Mouse (Mus musculus) CH12.LX (cell line): ENCODE measurements at regions not wholly inside any gene's neighbourhood (a gene's known extent, or its start where the extent isn't known, plus 50 kb on each side); places are given as distances from the start of the nearest gene placed in this dataset.

ENCODE experiments used
- DNase-seq: peaks from one replicate; pipeline ENCODE4 v3.0.0-alpha.2; 2013; ENCODE audit errors: extremely low read depth
- H3K27ac ChIP-seq: 2 replicates; pipeline ENCODE4 v1.5.1; 2012; ENCODE audit warnings: low read depth, mild to moderate bottlenecking, control low read depth, moderate library complexity; ENCODE audit not compliant: insufficient read depth
- H3K27me3 ChIP-seq: replicated peaks from 2 replicates; pipeline ENCODE3; 2012; ENCODE audit warnings: inconsistent platforms
- H3K36me3 ChIP-seq, 2 experiments: replicated peaks in 1 of 2; 2 replicates each; pipeline versions ENCODE3 to v1.6.1; 2012; ENCODE audit warnings: inconsistent platforms in 1 of 2, low read length in 1 of 2, mild to moderate bottlenecking in 1 of 2, mixed read lengths in 1 of 2, moderate library complexity in 1 of 2; ENCODE audit not compliant: control insufficient read depth in 1 of 2, insufficient read depth in 1 of 2
- H3K4me1 ChIP-seq, 2 experiments: 2 replicates each; pipeline ENCODE4 v1.6.1; 2012; ENCODE audit warnings: inconsistent platforms in 1 of 2, moderate library complexity in 1 of 2; ENCODE audit not compliant: insufficient read depth in 2 of 2, control insufficient read depth in 1 of 2
- H3K4me2 ChIP-seq: 2 replicates; pipeline ENCODE4 v1.6.1; 2012; ENCODE audit warnings: low read depth, mild to moderate bottlenecking, control low read depth; ENCODE audit not compliant: poor library complexity, insufficient read depth, severe bottlenecking
- H3K4me3 ChIP-seq, 3 experiments: fragments of 150-350 bp in 1 of 3; sonication (generic) in 1 of 3; replicated peaks in 1 of 3; 2 replicates each; pipeline versions ENCODE3 to v1.5.1; 2011 to 2012; ENCODE audit warnings: low read depth in 2 of 3, low read length in 2 of 3, mild to moderate bottlenecking in 2 of 3, moderate library complexity in 2 of 3, control low read depth in 1 of 3, improper control_type of control experiment in 1 of 3, inconsistent platforms in 1 of 3, mixed read lengths in 1 of 3; ENCODE audit not compliant: poor library complexity in 1 of 3
- H3K79me2 ChIP-seq: replicated peaks from 2 replicates; pipeline ENCODE4 v1.6.1; 2012; ENCODE audit warnings: mild to moderate bottlenecking, moderate library complexity; ENCODE audit not compliant: control insufficient read depth, poor library complexity, insufficient read depth, severe bottlenecking; ENCODE audit errors: extremely low read depth
- H3K9ac ChIP-seq: 2 replicates; pipeline ENCODE4 v1.6.1; 2012; ENCODE audit warnings: low read depth, mild to moderate bottlenecking, control low read depth, moderate library complexity; ENCODE audit not compliant: insufficient read depth
- H3K9me3 ChIP-seq: replicated peaks from 2 replicates; pipeline ENCODE3; 2012; ENCODE audit warnings: low read length, inconsistent platforms, mixed read lengths
- CHD2 ChIP-seq: IDR thresholded peaks from 2 replicates; pipeline ENCODE4 v1.6.1; 2011; ENCODE audit warnings: low read length, improper control_type of control experiment
- ETS1 ChIP-seq: conservative IDR thresholded peaks from 2 replicates; pipeline ENCODE4 v1.6.1; 2012; ENCODE audit warnings: low read depth, mild to moderate bottlenecking, inconsistent platforms, low read length, improper control_type of control experiment, moderate library complexity
- HCFC1 ChIP-seq: IDR thresholded peaks from 2 replicates; pipeline ENCODE4 v1.6.1; 2012; ENCODE audit warnings: low read depth, mild to moderate bottlenecking, inconsistent platforms, low read length, improper control_type of control experiment
- IRF4 ChIP-seq: IDR thresholded peaks from 2 replicates; pipeline ENCODE4 v1.6.1; 2014; ENCODE audit warnings: low read depth, mild to moderate bottlenecking, inconsistent platforms, low read length, improper control_type of control experiment
- JUND ChIP-seq: conservative IDR thresholded peaks from 2 replicates; pipeline ENCODE4 v1.6.1; 2011; ENCODE audit warnings: low read depth, low read length, improper control_type of control experiment
- KAT2A ChIP-seq: IDR thresholded peaks from 2 replicates; pipeline ENCODE4 v1.6.1; 2012; ENCODE audit warnings: low read length, improper control_type of control experiment, inconsistent platforms; ENCODE audit not compliant: insufficient replicate concordance
- MAZ ChIP-seq: IDR thresholded peaks from 2 replicates; pipeline ENCODE4 v1.6.1; 2012; ENCODE audit warnings: low read depth, mild to moderate bottlenecking, inconsistent platforms, low read length, improper control_type of control experiment, moderate library complexity
- MYC ChIP-seq: IDR thresholded peaks from 2 replicates; pipeline ENCODE4 v1.6.1; 2011; ENCODE audit warnings: low read depth, mild to moderate bottlenecking, improper control_type of control experiment, low read length
- NELFE ChIP-seq: IDR thresholded peaks from 2 replicates; pipeline ENCODE4 v1.6.1; 2011; ENCODE audit warnings: low read depth, low read length, improper control_type of control experiment
- NRF1 ChIP-seq: IDR thresholded peaks from 2 replicates; pipeline ENCODE4 v1.6.1; 2014; ENCODE audit warnings: low read depth, mild to moderate bottlenecking, inconsistent platforms, low read length, improper control_type of control experiment, moderate library complexity
- PAX5 ChIP-seq: IDR thresholded peaks from 2 replicates; pipeline ENCODE4 v1.6.1; 2012; ENCODE audit warnings: low read length, inconsistent platforms, mixed read lengths
- POLR2A ChIP-seq: IDR thresholded peaks from 2 replicates; pipeline ENCODE4 v1.6.1; 2011; ENCODE audit warnings: low read depth, mild to moderate bottlenecking, improper control_type of control experiment, low read length
- RAD21 ChIP-seq: IDR thresholded peaks from 2 replicates; pipeline ENCODE4 v1.6.1; 2011; ENCODE audit warnings: low read depth, mild to moderate bottlenecking, low read length, improper control_type of control experiment, moderate library complexity
- RCOR1 ChIP-seq: conservative IDR thresholded peaks from 2 replicates; pipeline ENCODE4 v1.6.1; 2012; ENCODE audit warnings: low read depth, mild to moderate bottlenecking, inconsistent platforms, low read length, improper control_type of control experiment
- SIN3A ChIP-seq: IDR thresholded peaks from 2 replicates; pipeline ENCODE4 v1.6.1; 2012; ENCODE audit warnings: low read length, improper control_type of control experiment, inconsistent platforms
- SMC3 ChIP-seq: IDR thresholded peaks from 2 replicates; pipeline ENCODE4 v1.6.1; 2011; ENCODE audit warnings: low read depth, low read length, improper control_type of control experiment
- TBP ChIP-seq: conservative IDR thresholded peaks from 2 replicates; pipeline ENCODE4 v1.6.1; 2011; ENCODE audit warnings: low read depth, low read length, improper control_type of control experiment
- TCF12 ChIP-seq: IDR thresholded peaks from 2 replicates; pipeline ENCODE4 v1.6.1; 2014; ENCODE audit warnings: low read depth, mild to moderate bottlenecking, inconsistent platforms, low read length, improper control_type of control experiment
- UBTF ChIP-seq: IDR thresholded peaks from 2 replicates; pipeline ENCODE4 v1.6.1; 2012; ENCODE audit warnings: low read depth, mild to moderate bottlenecking, inconsistent platforms, low read length, improper control_type of control experiment, moderate library complexity
- ZC3H11A ChIP-seq: IDR thresholded peaks from 2 replicates; pipeline ENCODE4 v1.6.1; 2012; ENCODE audit warnings: low read depth, mild to moderate bottlenecking, inconsistent platforms, low read length, improper control_type of control experiment
- ZKSCAN1 ChIP-seq: IDR thresholded peaks from 2 replicates; pipeline ENCODE4 v1.6.1; 2012; ENCODE audit warnings: low read depth, inconsistent platforms, low read length, improper control_type of control experiment, borderline replicate concordance
- ZMIZ1 ChIP-seq: IDR thresholded peaks from 2 replicates; pipeline ENCODE4 v1.6.1; 2012; ENCODE audit warnings: low read depth, mild to moderate bottlenecking, inconsistent platforms, low read length, improper control_type of control experiment
- ZNF384 ChIP-seq: IDR thresholded peaks from 2 replicates; pipeline ENCODE4 v1.6.1; 2012; ENCODE audit warnings: low read depth, low read length, improper control_type of control experiment, inconsistent platforms
- dilution Hi-C: fragments of 300-500 bp; cut with MboI; formaldehyde crosslinking; loops from 2 replicates; pipeline ENCODE4 v1.14.3; 2020; ENCODE audit warnings: low sequenced_read_pairs; ENCODE audit not compliant: extremely low pct_unique_long_range_greater_than_20kb, extremely low pct_ligation_motif_present
- in situ Hi-C: fragments of 300-500 bp; cut with MboI; formaldehyde crosslinking; loops from 3 replicates; pipeline ENCODE4 v1.14.3; 2019; ENCODE audit warnings: low sequenced_read_pairs, low pct_ligation_motif_present, low pct_unique_long_range_greater_than_20kb, mixed read lengths

DNA sequence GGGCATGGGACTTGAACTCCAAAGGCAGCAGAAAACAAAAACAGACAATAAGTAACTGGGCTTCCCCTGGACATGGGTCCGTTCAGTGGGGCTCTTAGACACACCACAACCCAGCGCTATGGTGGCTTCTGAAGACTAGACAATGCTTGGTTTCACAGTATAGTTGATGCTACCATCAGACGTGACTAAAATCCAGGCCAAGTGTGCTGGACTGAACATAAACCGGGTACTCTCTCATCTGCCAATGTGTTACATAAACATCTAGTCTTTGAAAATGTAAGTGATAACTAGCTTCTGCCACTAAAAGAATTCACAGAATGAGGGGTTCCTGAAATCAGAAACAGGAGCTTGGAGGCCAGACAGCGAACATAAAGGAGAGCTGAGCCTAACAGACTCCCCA, 251.7 kb upstream of the Thrb start:
- Histone ChIP-seq H3K79me2 (no peaks in the 10 kb centered on the region), H3K27me3 (no peaks in the 10 kb centered on the region), H3K36me3 (no peaks in the 10 kb centered on the region), H3K4me3 (no peak overlapping the region), H3K9ac (no peak overlapping the region), H3K27ac (no peak overlapping the region), H3K4me2 (no peak overlapping the region), H3K9me3 (no peaks in the 10 kb centered on the region), H3K4me1 (peaks cover 11 to 39% of the 10 kb centered on the region in 2 experiments)
- DNase-seq: no peak
- in situ Hi-C loops (loop anchor here (5.0 to 25.0 kb wide), 3 partner anchors 229 to 769 kb away; no protein-coding TSS in a partner anchor), dilution Hi-C loops (no loop called here)
- TF ChIP-seq NELFE: no peak
- no peak for TF ChIP-seq ZMIZ1
- TF ChIP-seq SMC3: no peak
- TF ChIP-seq ZNF384: no peak
- no peak for TF ChIP-seq TBP
- TF ChIP-seq CHD2: no peak
- TF ChIP-seq MAZ: no peak
- no peak for TF ChIP-seq KAT2A
- no peak for TF ChIP-seq UBTF
- no peak for TF ChIP-seq MYC
- no peak for TF ChIP-seq ETS1
- TF ChIP-seq PAX5: no peak
- TF ChIP-seq ZKSCAN1: no peak
- no peak for TF ChIP-seq ZC3H11A

GRCm38 (mm10) chr14:17408813-17409212, 251.2 kb upstream of the Thrb start:
- Histone ChIP-seq H3K4me2 (no peak overlapping the region), H3K27me3 (no peaks in the 10 kb centered on the region), H3K27ac (no peak overlapping the region), H3K79me2 (no peaks in the 10 kb centered on the region), H3K36me3 (no peaks in the 10 kb centered on the region), H3K9ac (no peak overlapping the region), H3K4me1 (peaks cover 14 to 44% of the 10 kb centered on the region in 2 experiments), H3K9me3 (no peaks in the 10 kb centered on the region), H3K4me3 (no peak overlapping the region)
- DNase-seq: no peak
- dilution Hi-C loops (no loop called here), in situ Hi-C loops (loop anchor here (5.0 to 25.0 kb wide), 3 partner anchors 228 to 768 kb away; no protein-coding TSS in a partner anchor)
- no peak for TF ChIP-seq ZMIZ1
- TF ChIP-seq NELFE: no peak
- no peak for TF ChIP-seq SIN3A
- TF ChIP-seq RCOR1: no peak
- no peak for TF ChIP-seq NRF1
- no peak for TF ChIP-seq TCF12
- no peak for TF ChIP-seq TBP
- no peak for TF ChIP-seq RAD21
- no peak for TF ChIP-seq HCFC1
- no peak for TF ChIP-seq POLR2A
- TF ChIP-seq IRF4: no peak
- no peak for TF ChIP-seq SMC3
- no peak for TF ChIP-seq JUND
